17 mouse cellular contexts compared by ENCODE assay signal in genomic region chr9:104243799-104244466, GRCm38 (mm10). TPM values are rescaled to one million over a fixed set of nuclear protein-coding genes. Genes with fewer than 3 reads are reported as not detected.
A peak's percentile ranks its signal among the peaks of the same experiment; 100 is the strongest.
DNase-seq lines count a peak whose midpoint lies in the region; ATAC-seq and TF ChIP-seq lines count a peak whose summit lies in the region.
"Had no signal": no experiment of that assay in that cellular context is flagged by ENCODE, and none has a peak within 500 bp of the region (broad histone marks: within the 10 kb centered on the region; RNA-seq: fewer than 3 reads in every experiment).

No protein-coding gene starts in this region.

- H3K9ac ChIP-seq in liver, postnatal 0 days (replicated peaks) = no peak overlapping the region
- H3K9ac ChIP-seq: forebrain, postnatal 0 days; liver, embryonic 12.5 days had no signal

- DNase-seq in liver, postnatal 0 days = peak; percentile 24
- no peak for DNase-seq in liver
- DNase-seq in thymus, postnatal 25 days = peak; percentile 53
- DNase-seq in frontal cortex, postnatal 36 days (ENCODE audit: low spot score in 2 of 2) = no peak
- DNase-seq in left cerebral cortex, postnatal 36 days (ENCODE audit: low spot score in 2 of 2) = no peak
- DNase-seq in gastrocnemius, adult 18-20 months (ENCODE audit: low spot score) = no peak
- DNase-seq: adrenal gland, postnatal 14 days; cerebellum, adult 11 months; forebrain, postnatal 0 days; kidney, adult 18-20 months; kidney, postnatal 36 days; lung, postnatal 14 days; right cerebral cortex, postnatal 14 days had no signal

- no peak overlapping the region for H3K4me2 ChIP-seq in liver, postnatal 0 days (ENCODE audit: low read depth, low read length)
- H3K4me2 ChIP-seq: liver, embryonic 12.5 days had no signal

- no peak for TF ChIP-seq POLR2A in bone marrow macrophage, adult 2 months (IDR thresholded peaks at IDR 0.05; ENCODE audit: borderline replicate concordance, low read depth, low read length)

- peaks cover 13% of the 10 kb centered on the region; the same call in 1 of the 2 replicates for H3K36me3 ChIP-seq in liver, postnatal 0 days (replicated peaks; ENCODE audit: insufficient read depth, low read length)

- no peak overlapping the region for H3K4me3 ChIP-seq in liver, postnatal 0 days (ENCODE audit: low read depth, low read length)
- H3K4me3 ChIP-seq in bone marrow macrophage, adult 2 months (ENCODE audit: insufficient read depth, low read length) = no peak overlapping the region; the same call in 1 of the 2 replicates
- H3K4me3 ChIP-seq: hindbrain, embryonic 10.5 days; liver, embryonic 12.5 days had no signal

- no peak for TF ChIP-seq EP300 in liver, postnatal 0 days (IDR thresholded peaks at IDR 0.05; ENCODE audit: low read depth)

- 41% methylated on average over 9 of the region's 9 CpGs for WGBS in liver, postnatal 0 days (ENCODE audit: insufficient replicate concordance)

- 0 out of 2 replicates have a peak, but pooled peaks cover 2% of the 10 kb centered on the region for H3K4me1 ChIP-seq in liver, postnatal 0 days (ENCODE audit: insufficient read depth)
- H3K4me1 ChIP-seq in bone marrow macrophage, adult 2 months (ENCODE audit: control insufficient read depth, insufficient read depth, low read length) = peaks cover 40% of the 10 kb centered on the region
- H3K4me1 ChIP-seq: hindbrain, embryonic 10.5 days; liver, embryonic 12.5 days had no signal

- intact Hi-C loops in left cerebral cortex, postnatal 36 days (cut with DNase I) = no loop called here

- H3K27ac ChIP-seq in liver, postnatal 0 days (ENCODE audit: low read depth) = peak overlapping the region; percentile 60; the same call in 1 of the 2 replicates
- H3K27ac ChIP-seq in bone marrow macrophage, adult 2 months (ENCODE audit: insufficient read depth, low read depth, low read length) = peak overlapping the region; percentile 76
- H3K27ac ChIP-seq: hindbrain, embryonic 10.5 days; liver, embryonic 12.5 days had no signal

- no peak for TF ChIP-seq CTCF in liver, postnatal 0 days (IDR thresholded peaks at IDR 0.05; ENCODE audit: low read depth)
- no peak for TF ChIP-seq CTCF in bone marrow macrophage, adult 2 months (IDR thresholded peaks at IDR 0.05; ENCODE audit: low read depth, low read length)

- no peaks in the 10 kb centered on the region for H3K9me3 ChIP-seq in liver, postnatal 0 days (ENCODE audit: low read length)
- H3K9me3 ChIP-seq: hindbrain, embryonic 10.5 days; liver, embryonic 12.5 days had no signal

- ATAC-seq in liver, postnatal 0 days = no peak; the same call in 1 of the 2 replicates
- peak; percentile 61 for ATAC-seq in megakaryocyte progenitor cell, adult 5-6 weeks (replicated peaks; ENCODE audit: poor library complexity)
- ATAC-seq: forebrain, postnatal 0 days; liver, embryonic 12.5 days had no signal

- H3K27me3 ChIP-seq in liver, postnatal 0 days (ENCODE audit: insufficient read depth, low read length) = no peaks in the 10 kb centered on the region
- H3K27me3 ChIP-seq: liver, embryonic 12.5 days had no signal

RNA-seq across cellular contexts. Expression of gene Dnajc13, which starts 18.8 kb away (rescaled TPM):
- 5.4 and 5.8 TPM in 2 replicates for polyA plus RNA-seq in liver, postnatal 0 days (2015; fragmentation: Nextera tagmentation; extraction: Ambion mirVana)
- 65.0 and 86.1 TPM in 2 replicates for polyA plus RNA-seq in bone marrow macrophage, adult 2 months (2012; ENCODE audit: insufficient read depth, insufficient read length, missing spikeins)
- 91.6 and 107 TPM in 2 replicates for total RNA-seq in megakaryocyte progenitor cell, adult 5-6 weeks (2015)
- 52.1 and 55.5 TPM in 2 replicates for total RNA-seq in megakaryocyte progenitor cell, adult 5-6 weeks (2017)
- 10 to 100 TPM; 54.5 to 70.4 TPM for total RNA-seq in left cerebral cortex, postnatal 36 days (2021)
- 10 to 100 TPM; 29.0 to 31.3 TPM for total RNA-seq in gastrocnemius, adult 18-20 months (2021)

Comparison
In these comparisons a context has a peak if more than half of its experiments do, and no peak if none do; other contexts are left out.
1. DNase-seq: peak in liver, postnatal 0 days (single experiment) and thymus, postnatal 25 days (single experiment); none in liver (single experiment), frontal cortex, postnatal 36 days (0 of 2), left cerebral cortex, postnatal 36 days (0 of 2) and gastrocnemius, adult 18-20 months (single experiment).